Mouse (Mus musculus) thymus, postnatal 36 days (tissue): Measurements from ENCODE around the gene Traf3.
A peak's percentile ranks its signal among the peaks of the same experiment; 100 is the strongest.

ENCODE experiments used
- DNase-seq, 2 experiments: peaks; one replicate each; pipeline ENCODE4 v3.0.0; 2022; ENCODE audit warnings: mixed read lengths in 2 of 2

Gene Traf3

GRCm38 (mm10) chr12:111266592-111266991 lies 100.4 kb downstream of the Traf3 start:
- no peak for DNase-seq

- DNase-seq: no peak
Observed at GRCm38 (mm10) chr12:111267673-111268325, 101.6 kb downstream of the Traf3 start.

GRCm38 (mm10) chr12:111270629-111271277 lies 104.6 kb downstream of the Traf3 start, which contains the start of gene Amn:
Gene Amn (plus strand): TSS chr12:111271095.
- DNase-seq: no peak

DNA sequence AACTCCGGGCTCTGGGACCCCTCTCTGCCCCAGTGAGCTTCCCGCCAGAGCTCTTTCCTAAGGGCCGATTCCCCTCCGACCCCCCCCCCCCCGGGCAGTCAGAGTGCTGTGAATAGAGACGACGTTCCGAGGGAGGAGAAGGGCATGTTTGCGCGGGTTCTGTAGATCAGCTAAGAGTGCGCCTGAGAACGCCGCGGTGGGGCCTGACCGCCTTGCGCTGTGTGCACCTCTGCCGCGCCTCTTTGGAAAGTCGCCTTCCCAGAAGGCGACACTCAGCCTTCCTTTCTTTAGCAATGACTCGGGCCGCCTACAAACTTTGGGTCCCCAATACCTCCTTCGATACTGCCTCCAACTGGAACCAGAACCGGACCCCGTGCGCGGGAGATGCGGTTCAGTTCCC lies 105.2 kb downstream of the Traf3 start:
- DNase-seq: no peak

DNA sequence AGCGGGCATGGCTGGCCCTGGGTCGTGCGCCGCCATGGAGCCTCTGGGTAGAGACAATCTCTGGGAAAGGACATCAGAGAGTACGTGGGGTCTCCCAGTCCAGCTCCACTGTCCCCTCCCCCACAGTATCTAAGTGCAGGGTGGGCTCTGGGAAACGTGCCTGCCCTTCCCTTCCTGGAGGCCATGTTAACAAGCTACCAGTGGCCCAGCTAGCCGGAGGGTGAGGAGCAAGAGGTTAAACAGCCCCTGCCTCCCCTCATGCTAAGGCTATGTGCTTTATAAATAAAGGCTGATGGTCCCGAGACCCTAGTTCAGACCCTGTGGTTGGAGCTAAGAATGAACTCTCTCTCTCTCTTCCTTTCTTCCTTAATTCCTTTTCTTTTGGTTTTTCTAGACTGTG lies 105.8 kb downstream of the Traf3 start:
- DNase-seq: no peak

- peak; percentile 53 to 62 for DNase-seq
Observed at GRCm38 (mm10) chr12:111272420-111272819, 106.2 kb downstream of the Traf3 start.

DNA sequence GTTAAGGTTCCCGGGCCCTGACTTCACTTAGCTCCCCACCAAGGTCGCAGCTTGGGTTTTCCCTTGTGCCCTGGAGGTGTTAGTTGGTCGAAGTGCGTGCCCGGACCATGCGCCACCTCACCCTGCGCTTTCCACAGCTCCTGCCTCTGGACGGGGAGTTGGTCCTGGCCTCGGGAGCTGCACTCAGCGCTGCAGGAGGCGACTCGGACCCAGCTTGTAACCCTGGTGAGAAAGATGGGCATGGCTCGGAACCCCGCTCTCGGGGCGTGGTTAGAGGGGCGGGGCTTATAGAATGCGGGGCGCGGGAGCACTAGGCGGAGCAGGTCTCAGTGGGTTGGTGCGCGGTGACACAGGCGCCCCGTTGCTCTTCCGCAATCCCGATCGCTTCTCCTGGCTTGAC lies 107.8 kb downstream of the Traf3 start:
- DNase-seq: no peak

- no peak for DNase-seq
Observed at GRCm38 (mm10) chr12:111274447-111275149, 108.4 kb downstream of the Traf3 start.

DNA sequence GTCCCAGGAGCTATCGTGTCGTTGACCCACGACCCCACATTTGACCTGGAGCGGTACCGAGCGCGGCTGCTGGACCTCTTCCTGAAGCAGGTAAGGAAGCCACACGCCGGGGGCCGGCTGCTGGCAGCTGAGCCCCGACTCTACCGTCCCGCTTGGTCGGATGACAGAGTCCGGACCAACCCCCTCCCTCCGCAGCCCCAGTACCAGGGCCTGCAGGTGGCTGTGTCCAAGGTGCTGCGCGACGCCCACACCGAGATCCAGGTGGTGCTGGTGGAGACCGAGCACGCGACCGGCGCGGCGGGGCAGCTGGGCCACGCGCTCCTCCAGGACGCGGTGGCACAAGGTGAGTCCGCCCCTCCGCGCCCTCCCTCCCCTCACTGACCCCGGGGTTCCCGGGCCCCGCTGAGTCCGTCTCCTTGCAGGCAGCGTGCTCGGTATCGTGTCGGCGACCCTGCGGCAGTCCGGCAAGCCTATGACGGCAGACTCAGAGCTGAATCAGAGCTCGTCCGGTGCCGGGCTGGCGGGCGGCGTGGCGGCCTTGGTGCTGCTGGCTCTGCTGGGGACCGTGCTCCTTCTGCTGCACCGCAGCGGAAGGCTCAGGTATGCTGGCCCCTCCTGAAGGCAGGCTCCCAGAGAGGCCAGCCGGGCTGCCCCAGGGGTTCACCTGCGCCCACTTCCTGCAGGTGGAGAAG lies 109.1 kb downstream of the Traf3 start:
- no peak for DNase-seq

DNA sequence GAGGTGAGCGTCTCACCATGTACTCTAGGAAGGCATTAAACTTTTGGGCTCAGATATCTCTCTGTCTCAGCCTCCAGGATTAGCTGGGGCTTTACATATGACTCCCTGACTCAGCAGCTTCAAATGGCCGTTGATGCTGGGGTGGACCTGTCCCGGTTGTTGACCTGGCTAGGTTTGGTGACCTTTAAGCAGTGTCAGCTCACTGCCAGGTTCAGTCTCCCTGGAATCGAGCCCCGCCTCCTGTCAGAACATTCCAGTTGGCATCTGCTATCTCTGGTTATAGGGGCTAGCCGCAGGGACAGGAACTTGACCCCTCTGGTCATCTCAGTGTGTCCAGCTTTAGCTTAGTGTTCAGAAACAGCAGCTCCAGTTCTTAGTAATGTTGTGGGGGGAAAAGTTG lies 110.2 kb downstream of the Traf3 start:
- no peak for DNase-seq

- DNase-seq: no peak
Observed at GRCm38 (mm10) chr12:111283573-111283972, 117.4 kb downstream of the Traf3 start.

- DNase-seq: no peak
Observed at GRCm38 (mm10) chr12:111284532-111284931, 118.4 kb downstream of the Traf3 start.

DNA sequence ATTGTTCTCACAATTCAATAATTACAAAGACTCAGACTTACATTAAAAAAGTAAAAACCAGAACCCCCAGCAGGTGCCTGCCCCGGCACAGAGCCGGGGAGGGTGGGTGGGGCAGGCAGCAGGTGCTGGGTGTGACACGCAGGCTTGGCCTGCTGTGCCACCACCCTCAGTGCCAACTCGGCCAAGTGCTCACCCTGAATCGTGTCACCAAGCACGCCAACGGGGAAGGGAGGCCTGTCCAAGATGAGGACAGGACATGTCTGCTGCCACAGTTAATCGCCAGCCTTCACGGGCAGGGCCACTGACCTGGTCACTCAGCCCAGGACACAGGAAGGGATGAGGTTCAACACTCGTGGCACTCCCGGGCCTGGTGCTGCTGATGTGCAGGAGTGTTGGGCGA lies 126.9 kb downstream of the Traf3 start:
- DNase-seq: no peak

- no peak for DNase-seq
Observed at GRCm38 (mm10) chr12:111301322-111302017, 135.3 kb downstream of the Traf3 start.

DNA sequence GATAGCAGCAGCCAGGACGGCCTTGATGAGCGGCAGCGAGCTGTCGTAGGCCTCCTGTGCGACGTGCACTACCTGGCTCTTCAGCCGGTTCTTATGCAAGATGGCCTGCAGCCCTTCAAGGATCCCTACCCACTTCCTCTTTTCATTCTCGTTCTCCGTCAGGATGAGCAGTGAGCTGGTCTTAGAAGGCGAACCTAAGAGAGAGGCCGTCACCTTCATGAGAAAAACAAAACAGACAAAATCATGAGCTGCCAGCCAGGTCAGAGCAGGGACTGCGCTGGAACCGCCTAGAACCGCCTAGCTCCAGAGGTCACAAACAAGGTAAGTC lies 135.8 kb downstream of the Traf3 start:
- no peak for DNase-seq

DNA sequence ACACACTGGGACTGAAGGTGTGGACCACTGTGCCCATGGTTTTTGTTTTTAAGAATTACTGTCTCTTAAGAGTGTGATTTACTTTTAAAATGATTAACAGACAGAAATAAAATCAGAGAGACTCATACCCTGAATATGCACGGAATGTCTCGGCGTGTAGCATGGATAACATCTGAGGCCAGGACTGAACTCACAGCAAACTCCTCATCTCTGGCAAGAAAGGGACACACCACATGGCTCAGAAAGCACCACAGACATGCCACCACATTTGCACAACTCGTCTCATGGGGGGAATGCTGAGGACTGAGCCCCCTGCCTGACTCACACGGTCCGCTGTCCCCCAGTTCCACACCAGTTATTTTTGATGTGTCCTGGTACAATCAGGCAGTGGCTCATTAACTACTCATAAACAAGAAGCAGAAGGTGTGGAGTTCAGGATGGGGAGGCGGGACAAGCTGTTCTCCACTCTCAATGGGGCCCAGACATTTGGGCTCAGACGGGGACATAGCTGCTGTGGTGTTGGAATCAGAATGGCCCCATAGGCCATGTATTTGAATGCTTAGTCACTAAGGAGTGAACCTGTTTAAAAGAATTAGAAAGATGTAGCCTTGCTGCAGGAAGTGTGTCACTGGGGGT lies 137.7 kb downstream of the Traf3 start:
- no peak for DNase-seq

DNA sequence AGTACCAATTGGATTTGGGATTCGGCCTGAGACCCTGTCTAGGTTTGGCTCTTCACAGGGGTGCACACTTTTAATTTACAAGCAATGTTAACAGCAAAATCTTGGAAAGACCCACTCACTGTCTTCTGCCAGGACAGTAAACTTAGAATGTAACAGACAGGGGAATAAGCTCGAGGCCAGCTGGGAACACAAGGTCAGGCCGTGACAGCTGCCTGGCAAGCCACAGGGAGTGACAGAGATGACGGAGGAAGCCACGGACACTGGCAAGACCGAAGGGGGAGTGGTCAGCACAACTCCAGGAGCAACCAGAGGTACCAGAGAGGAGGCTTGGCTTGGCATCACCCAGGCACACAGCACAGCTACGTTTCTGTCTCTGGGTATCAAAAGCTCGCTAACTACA lies 140.7 kb downstream of the Traf3 start:
- no peak for DNase-seq

- no peak for DNase-seq
Observed at GRCm38 (mm10) chr12:111309256-111309655, 143.1 kb downstream of the Traf3 start.

DNA sequence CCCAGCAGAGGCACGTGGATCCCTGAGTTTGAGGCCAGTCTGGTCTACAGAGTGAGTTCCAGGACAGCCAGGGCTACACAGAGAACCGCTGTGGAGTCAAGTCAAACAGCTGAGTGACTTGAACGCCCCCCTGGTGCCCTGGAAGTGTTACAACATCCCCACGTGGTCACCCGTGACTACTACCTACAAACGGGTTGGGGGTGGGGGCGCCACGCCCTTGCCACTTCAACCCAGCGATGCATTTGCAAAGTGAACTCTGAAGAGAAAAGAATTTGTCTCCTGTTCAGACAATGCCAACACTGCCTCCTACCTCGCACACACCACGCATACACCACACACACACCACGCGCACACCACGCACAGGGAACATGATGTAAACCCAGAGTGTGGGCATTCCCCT lies 143.8 kb downstream of the Traf3 start:
- DNase-seq: no peak

- DNase-seq: no peak
Observed at GRCm38 (mm10) chr12:111311775-111312174, 145.6 kb downstream of the Traf3 start.

DNA sequence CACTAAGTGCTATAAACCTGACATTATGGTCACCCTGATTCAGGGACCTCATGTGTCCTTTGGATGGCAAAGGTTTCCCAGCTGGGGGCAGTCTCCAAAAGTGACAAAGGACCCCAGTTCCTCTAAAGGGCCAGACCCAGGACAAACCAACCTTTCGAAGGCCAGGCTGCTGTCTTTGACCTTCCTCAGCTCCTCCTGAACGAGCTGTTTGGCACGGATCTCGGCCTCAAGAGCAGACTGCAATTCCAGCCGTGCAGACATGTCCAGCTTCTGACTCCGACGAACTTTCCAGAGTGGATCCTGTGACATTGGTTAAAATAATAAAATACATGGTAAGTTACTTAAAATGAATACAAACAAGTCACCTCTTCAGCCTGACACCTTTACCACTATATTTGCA lies 148.1 kb downstream of the Traf3 start:
- no peak for DNase-seq
